Mouse (Mus musculus) cerebellum, adult 2 months (tissue): Measurements from ENCODE around the gene Ahdc1.

Source experiments
- CTCF ChIP-seq: fragments of 200-500 bp; IDR thresholded peaks from 2 replicates; pipeline ENCODE4 v1.5.1; 2011; ENCODE audit warnings: low read depth, mild to moderate bottlenecking, control low read depth, low read length, moderate library complexity, borderline replicate concordance; ENCODE audit not compliant: insufficient read depth
- POLR2A ChIP-seq: fragments of 200-500 bp; IDR thresholded peaks from 2 replicates; pipeline ENCODE4 v1.6.1; 2011; ENCODE audit warnings: low read length, control low read depth, borderline replicate concordance; ENCODE audit not compliant: insufficient read depth

GRCm38 (mm10) chr4:133093481-133094033 is 82.5 kb downstream of the Ahdc1 start:
- TF ChIP-seq CTCF (no peak), POLR2A (no peak)
